Mouse (Mus musculus) liver, embryonic 14.5 days (tissue): ENCODE results near the gene Stk11ip.

Experiments
- CTCF ChIP-seq: IDR thresholded peaks from 2 replicates; pipeline ENCODE4 v1.5.1; 2016; ENCODE audit warnings: antibody characterized with exemption, low read depth, control low read depth
- EP300 ChIP-seq: IDR thresholded peaks from 2 replicates; pipeline ENCODE4 v1.6.1; 2016; ENCODE audit warnings: antibody characterized with exemption, low read depth

- TF ChIP-seq CTCF: no peak
- no peak for TF ChIP-seq EP300
Measured at GRCm38 (mm10) chr1:75564916-75565315, 43.6 kb downstream of the Stk11ip start.
